Mouse (Mus musculus) left cerebral cortex, adult 11 months (tissue): ENCODE measurements around the gene Cdk17.
"Not testable (repeated sequence)": the region's sequence is repeated elsewhere in the genome, so short reads cannot be mapped to it uniquely, and the experiment has no call there.

Source experiments
- DNase-seq: peaks from one replicate; pipeline ENCODE4 v3.0.0; 2022; ENCODE audit warnings: low spot score

Gene Cdk17

DNA sequence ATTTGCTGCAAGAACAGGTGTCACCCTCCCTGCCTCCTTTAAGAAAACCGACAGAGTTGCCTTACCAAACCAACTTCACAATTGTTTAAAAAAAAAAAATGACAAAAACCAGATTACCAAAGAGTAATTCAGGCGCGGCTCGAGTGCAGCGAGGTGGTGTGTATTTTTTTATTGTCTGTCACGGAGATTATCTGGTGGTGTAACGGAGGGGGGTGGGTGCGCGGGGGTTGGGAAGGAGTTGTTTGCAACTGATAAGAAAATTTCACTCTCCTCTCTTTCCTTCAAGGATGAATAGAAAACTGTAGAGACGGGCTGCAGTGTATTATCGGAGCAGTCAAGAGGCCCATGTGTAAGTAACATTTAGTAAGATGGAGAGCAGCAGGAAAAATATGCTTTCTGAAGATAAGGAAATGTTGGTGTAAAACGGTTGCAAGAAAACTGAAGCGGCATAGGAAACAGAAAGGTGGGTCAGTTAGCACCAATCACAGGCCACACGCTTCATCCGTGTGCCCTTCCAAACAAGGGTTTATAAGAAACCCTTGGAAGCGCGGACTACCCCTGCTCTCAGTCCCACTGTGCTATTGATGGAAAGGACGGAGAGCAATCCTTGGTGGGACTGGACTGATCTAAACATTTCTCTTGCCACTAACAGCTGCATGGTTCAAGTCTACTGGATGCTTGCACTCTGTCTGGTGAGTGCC, 17.2 kb upstream of the Cdk17 start:
- no peak for DNase-seq

DNA sequence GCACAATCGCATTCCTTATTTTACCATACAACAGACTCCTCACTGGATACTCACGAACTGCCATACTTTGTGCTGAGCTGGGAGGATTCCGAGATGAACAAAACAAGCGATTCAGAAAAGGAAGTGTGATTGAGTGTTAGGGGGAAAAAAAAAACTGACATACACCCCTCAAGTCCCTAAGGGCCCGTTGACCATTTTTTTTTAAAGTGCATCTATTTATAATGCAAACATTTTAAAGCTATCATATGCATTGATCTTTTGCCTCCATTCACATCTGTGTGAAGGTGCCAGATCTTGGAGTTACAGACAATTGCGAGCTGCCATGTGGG, 16.7 kb upstream of the Cdk17 start:
- no peak for DNase-seq

DNA sequence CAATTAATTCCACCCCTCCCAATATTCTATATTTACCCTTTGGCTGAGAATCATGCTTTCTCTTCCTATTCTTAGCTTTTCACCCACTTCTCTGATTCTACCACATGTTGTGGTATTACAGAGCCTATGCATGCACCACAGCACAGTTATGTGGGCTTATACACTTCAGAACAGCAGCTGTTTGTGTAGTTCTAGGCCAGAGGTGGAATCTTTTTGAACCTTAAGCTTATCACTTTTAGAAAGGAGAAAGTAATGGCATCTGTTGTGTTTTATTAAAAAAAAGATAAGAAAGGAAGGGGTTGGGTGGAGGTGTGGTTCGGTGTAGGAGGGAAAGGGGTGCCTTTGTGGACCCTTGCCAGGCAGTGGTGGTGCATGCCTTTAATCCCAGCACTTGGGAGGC, 16.1 kb upstream of the Cdk17 start:
- no peak for DNase-seq

DNA sequence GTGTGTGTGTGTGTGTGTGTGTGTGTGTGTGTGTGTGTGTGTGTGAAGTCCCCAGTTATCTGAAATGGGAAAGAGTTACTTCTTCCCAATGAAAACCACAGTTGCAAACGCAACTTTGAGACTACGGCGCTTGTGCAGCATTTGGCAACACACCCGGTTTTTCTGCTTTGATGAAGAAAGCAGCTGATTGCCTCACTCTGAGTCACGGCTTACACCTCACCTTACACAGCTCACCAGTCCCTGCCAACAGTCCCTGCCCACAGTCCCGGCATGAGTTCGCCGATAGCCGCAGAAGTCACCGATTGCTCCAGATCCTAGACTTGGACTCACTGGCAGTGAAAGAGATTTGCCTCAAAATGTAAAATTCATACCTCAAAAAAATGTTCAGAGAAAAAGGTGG, 15.6 kb upstream of the Cdk17 start:
- no peak for DNase-seq

DNA sequence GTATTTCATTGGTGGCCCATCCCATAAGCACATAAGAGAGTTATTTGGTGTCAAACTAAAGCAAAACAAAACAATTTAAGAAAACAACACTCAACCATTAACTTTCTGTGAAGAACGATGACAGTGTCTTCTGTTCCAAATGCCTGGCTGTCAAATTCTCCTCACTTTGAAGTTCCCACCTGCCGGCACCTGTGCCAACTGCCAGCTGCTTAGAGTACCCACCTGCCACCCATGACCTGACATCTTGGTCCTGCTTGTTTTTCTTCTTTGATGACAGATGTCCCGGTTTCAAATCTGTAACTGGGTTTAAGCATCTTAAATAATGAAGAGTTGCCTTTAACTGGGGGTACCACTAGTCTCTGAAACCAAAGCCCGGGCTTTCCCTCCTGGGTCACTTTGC, 14.1 kb upstream of the Cdk17 start:
- DNase-seq = no peak

DNA sequence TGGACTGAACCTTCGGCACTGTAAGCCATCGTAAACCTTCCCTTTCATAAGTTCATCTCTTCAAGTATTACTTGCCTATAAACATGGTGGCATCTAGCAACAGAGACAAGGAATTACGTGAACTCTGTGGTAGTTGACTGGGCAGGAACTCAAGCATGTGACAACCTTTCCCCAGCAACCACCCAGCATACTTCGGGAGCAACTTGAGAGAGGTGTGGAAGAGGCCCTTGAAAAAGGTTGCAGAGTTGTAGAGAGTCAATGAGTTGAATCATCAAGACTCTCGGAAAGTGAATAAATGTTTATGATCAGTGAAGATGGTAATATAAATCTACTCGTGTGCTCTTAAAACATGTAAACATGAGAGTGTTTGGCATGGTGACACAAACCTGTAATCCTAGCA, 13.0 kb upstream of the Cdk17 start:
- DNase-seq = no peak

DNA sequence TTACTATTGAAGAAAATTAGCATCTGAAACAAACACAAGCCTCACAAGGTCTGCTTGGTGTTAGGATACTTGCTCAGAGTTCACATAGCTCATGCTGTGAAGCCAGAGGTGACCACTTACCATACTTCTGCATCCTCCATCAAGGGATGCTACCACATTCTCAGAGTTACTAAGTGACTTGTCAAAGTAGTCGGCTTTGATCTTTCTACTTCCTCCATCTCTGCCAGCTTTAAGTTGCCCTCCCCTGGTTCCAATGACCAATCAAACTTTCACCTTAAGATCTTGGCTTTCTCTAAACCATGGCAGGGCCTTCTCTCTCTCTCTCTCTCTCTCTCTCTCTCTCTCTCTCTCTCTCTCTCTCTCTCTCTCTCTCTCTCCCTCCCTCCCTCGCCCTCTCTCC, 11.1 kb upstream of the Cdk17 start:
- DNase-seq = no peak

DNA sequence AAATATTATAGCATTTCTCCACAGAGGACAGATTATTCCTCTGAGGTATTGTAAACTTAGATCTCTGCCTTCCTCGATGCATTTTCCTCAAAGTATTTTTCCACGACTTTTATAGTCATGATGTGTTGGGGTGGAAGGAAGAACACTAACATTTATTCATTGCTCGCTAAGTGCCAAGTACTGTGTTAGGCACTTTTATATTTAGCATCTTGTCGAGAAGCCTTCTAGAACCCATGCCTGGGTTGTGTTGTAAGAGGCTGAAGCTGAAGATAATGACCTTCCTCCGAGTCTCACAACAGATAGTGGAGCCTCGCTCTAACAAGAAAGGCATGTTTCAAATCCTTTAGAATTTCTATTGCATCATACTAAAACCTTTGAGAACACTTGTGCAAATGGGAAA, 8.9 kb upstream of the Cdk17 start:
- no peak for DNase-seq

DNA sequence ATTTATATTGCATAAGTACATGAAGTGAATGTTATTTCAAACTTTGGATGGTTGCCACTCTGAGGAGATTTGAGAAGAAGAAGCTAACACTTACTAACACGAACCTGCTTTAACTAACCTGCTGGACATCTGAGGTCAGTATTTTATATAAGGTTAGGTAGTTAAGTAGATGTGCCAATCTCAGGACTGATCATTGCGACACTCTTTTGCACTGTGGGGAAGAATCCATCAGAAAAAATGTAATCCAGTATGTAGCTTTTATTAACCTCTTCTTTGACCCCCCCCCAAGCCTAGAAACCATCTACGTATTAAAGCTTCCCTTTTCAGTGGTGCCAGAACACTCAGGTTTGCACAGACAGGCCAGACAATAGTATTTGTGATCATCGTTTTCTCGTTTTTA, 8.0 kb upstream of the Cdk17 start:
- no peak for DNase-seq

DNA sequence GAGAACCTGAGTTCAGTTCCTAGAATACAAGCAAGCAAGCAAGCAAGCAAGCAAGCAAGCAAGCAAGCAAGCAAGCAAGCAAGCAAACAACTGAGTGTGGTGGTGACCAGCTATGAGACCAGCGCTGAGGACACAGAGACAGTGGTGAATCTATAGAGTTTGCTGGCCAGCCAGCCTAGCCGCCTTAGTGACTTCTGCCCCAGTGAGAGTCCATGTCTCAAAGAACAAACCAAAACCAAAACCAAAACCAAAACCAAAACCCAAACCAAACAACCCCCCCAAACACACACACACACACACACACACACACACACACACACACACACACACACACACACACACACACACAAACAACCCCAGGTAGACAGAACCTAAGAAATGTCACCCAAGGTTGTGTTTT, 7.3 kb upstream of the Cdk17 start:
- DNase-seq = not testable (repeated sequence)

DNA sequence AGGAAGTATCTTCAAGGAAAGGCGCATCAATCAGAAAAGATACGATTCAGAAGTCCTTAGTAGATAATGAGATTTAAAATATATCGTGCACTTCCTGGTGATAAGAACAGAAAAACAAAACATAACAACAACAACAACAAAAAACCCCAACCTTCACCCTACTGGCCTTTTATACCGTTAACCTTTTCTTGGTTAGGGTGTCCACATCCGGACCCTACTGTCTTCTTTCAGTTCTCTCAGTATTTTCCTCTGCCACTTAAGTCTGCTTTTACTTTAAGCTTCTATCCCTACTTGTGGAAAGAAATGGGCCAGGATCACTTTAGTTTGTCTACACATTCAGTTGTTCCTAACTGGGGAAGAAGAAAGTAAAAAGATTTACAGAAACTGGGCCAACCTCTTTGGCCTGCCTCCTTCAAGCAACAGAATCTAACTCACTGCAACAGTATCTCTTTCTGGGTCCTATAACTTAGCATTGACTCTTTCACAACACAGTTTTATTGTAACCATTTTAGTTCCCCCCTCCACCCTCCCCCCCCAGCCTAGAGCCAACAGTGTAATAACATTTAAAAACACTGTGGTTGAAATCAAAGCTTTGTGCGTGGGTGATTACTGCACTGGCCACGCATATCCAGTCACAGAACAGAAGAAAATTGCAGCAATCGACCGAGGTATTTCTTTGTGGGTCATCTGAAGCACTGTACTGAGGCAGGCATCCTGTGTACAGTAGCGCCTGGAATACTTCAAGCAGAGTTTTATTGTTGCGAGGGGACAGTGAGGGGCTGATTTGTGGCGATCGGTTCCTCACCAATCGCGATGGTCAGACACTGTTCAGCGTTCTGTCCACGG, 801 bp upstream of the Cdk17 start:
- no peak for DNase-seq

DNA sequence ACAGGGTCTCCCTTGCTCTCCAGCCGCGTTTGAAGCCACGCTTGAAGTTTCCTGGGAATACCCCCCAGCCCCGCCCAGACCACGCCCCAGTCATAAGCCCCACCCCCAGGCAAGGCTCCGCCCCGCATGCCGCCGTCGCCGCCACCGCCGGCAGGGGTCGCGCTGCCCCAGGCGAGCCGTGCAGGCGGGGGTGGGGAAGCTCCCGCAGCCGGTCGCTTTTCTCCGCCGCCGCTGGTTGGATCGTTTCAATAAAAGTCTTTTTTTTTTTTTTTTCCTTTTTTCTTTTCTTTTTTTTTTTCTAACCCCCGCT, 223 bp upstream of the Cdk17 start:
- peak; percentile 61 for DNase-seq

DNA sequence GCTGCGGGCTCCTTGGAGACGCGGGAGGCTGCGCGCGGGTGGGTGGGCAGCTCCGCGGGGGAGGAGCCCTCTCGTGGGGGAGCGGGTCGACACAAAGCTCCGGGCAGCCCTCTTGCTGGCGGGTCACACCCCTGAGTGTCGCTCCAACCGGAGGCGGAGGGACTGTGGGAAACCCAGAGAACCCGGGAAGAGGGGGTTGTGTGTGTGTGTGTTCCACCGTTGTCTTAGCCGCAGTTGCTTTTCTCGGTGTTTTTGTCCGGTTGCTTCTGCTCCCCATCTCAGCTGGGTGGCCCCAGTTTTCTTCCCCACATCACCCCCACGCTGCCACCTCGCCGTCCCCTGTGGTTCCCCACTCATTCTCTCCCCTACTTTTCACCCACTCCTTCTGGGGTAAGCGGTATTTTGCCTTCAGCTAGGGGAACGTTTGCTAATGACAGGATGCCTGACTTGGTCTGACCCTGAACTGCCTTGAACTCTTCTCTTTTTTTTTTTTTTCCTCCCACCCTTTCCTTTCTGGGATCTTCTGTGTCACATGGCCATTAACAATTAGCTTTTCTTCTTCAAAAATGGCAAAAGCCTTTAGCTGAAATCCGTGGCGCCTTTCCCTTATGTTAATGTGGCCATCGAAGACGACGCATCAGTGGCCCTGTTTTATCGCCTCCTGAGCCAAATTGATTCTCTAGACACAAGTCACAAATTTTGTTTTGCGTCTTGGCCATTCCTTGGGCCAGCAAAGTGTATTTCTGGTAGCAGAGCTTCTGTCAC, 1.0 kb downstream of the Cdk17 start:
- DNase-seq = peak; percentile 42

DNA sequence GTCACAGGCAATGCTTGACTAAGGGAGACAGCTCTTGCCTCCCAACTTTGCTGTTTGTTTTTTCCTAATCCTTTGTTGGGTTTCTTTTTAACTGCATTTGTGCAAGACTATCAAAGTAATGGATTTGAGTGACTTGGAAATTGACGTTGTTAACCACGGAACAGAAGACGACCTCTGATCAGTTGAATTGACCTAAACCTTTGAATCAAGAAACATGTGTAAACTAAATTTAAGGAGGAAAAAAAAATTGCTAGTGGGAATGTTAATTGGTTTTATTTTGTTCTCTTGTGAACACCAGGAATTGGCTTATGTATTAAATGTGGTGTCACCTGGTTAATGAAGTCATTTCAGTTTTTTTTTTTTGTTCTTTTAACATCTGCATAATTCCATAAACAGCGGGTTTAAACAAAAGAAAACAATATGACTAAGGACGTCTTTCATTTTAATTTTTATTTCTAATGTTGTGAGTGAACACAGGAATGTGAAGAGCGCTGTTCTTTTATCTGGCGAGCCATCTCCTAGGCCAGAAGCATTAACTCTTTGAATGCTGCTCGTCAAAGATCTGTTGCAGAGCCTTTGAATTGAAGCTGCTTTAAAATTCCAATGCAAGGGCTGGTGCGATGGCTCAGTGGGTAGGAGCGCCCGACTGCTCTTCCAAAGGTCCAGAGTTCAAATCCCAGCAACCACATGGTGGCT, 1.7 kb downstream of the Cdk17 start:
- DNase-seq = no peak

DNA sequence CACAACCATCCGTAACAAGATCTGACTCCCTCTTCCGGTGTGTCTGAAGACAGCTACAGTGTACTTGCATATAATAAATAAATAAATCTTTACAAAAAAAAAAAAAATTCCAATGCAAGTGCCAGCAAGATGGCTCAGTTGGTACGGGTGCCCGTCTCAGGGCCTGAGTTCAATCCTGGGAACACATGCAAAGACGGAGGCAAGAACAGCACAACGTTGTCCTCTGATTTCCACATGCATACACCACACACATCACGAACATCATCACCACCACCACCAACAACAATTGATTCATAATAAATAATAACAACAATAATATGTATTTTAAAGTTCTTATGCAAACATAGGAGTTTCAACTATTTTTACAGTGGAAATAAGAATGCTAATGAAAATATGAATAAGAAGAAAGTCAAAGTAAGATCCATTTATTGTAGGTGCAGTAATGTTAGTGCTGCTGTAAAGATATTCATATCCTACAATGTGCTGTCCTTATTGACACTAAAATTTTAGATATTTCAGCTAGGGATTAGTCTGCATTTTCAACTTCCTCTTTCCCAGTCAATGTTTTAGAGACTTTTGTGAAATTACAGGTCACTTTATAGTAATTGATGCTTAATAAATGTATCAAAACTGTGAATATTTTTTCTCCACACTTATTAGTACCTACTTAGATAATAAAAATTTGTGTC, 2.4 kb downstream of the Cdk17 start:
- DNase-seq = no peak

DNA sequence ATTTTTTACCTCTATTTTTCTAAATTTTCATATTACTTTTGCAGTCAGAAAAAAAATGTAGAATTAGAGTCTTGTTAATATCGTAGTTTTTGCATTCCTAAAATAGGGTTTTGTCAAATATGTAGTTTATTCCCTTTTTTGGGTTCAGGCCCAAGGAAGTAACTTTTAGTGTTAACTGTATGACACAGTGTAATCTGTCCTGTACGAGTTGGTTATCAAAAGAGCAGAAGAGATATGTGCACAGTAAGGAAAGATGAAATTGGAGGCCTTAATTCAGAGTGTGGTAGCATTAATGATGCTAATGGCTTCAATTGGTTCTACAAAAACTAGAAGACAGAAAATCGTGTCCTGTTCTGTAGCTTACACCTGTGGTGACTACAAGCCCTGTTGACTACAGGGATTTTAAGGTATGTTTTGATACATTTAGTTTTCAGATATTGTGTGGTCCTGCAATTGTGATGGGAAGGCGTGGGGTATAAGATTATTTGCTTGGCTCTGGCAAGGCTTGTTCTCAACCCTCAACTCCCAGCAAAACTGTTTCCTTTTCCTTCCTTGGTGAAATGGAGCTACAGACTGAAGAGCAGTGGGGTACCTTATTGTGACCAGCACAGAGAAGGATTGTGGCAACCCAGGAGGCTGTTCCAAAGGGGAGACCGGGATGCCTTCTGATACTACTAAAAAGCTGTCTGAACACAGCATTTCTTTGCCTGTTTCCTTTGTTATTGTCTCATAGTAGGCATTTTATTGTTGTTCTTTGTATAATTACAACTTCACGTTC, 3.2 kb downstream of the Cdk17 start:
- DNase-seq = no peak

DNA sequence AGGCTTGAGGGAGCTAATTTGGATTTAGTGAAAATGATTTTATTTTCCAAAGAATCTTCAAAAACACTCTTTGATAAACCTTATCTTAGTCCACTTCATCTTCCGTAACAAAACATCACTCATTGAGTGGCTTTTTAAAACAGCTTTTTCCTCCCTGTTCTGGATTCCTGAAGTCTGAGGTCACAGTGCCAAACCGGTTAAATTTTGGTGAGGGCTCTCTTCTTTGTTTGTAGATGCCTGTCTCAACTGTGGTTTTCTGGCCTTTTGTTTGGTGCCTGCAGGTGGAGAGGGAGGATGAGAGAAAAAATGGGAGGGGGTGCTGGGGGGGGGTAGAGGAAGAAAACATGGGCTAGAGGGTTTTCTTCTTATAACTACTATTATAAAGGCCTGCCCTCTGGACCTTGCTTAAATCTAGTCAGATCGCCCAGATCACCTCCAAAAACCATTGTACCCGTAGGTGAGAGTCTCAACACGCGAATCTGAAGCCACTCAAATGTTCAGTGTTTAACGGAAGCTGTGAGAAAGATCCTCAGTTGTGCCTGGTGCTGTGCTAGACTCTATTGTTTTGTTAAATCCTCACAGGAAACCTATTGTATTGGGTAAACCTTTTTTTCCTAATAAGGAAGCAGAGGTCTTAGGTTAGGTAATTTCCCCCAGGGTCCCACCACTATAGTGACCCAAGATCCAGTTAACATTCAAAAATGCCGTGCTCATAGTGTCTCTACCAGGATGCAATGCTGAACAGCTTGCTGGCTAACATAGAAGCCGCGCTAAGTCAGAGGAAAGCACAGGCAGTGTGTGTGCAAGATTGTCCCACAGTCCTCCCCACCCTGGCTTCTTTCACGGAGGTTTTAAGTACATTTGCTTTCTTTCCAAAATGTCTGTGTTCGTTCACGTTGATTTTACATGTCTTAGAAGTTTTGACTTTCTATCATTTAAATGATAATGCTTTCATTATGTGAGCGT, 5.0 kb downstream of the Cdk17 start:
- DNase-seq = no peak

DNA sequence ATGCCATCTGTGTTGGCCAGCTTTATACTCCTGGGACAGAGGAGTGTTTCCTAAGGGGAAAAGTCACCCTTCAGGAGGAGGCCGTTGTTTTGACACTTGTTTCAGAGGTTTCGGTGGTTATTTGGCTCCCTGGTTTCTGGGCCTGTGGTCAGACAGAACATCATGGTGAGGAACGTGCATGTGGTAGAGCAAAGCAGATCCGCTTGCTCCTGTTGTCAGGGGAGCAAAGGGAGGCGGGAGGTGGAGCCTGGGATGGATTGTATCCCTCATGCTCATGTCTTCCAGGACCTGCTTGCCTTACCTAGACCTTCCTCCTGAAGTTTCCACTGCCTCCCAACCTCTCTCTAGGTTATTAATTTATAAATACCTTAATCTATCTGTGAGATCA, 5.7 kb downstream of the Cdk17 start:
- no peak for DNase-seq

DNA sequence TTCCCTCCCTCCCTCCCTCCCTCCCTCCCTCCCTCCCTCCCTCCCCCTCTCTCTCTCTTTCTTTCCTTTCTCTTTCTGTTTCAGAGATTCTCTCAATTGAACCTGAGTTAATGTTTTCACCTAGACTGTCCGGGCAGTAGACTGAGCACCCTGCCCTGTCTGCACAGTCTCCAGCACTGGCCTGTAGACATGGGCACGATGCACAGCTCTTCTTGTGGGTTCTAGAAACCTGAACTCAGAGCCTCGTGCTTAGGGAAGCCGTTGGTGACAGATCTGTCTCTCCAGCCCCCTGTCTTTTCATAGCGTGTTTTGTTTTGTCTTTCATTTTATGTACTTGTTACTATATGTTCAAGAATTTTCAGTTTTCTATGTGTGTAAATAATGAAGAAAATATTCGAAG, 6.6 kb downstream of the Cdk17 start:
- no peak for DNase-seq

DNA sequence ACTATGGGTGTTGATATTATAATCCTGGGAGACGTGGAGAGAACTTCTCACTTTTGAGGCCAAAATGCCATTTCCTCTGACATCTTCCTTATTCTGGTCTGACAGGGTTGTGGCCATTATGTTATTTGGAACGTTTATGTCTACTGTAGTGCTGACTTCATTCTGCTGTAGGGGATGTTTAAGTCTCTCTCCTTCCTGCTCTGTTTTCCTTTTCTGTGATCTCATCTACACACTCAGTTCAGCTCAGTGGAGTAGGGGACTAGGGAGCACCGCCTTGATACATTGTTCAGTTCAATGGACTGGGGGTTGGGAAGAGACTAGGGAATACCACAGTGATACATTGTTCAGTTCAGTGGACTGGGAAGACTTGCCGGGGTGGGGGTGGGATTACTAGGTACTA, 7.4 kb downstream of the Cdk17 start:
- DNase-seq = no peak
